Mouse (Mus musculus): ENCODE measurements around the gene Tspan11.

GRCm38 (mm10) chr6:127865391-127865790 is 22.0 kb upstream of the Tspan11 start:
- TF ChIP-seq ZNF384 (IDR thresholded peaks at IDR 0.05; ENCODE audit: low read depth, low read length) (no peak), ZC3H11A (IDR thresholded peaks at IDR 0.05; ENCODE audit: borderline replicate concordance, low read depth, low read length) (no peak)

Measured in ES-E14 (cell line).